Mouse (Mus musculus): Measurements from ENCODE around the gene Pkp4.

Pkp4 gene

GRCm38 (mm10) chr2:59160605-59160963, at the start of gene Pkp4, which contains the start of gene Ccdc148:
TSS of gene Pkp4 (plus strand) at chr2:59160850.
TSS of gene Ccdc148 (minus strand) at chr2:59160683.
- peak; percentile 98 for DNase-seq (ENCODE audit: low spot score)

GRCm38 (mm10) chr2:59129023-59129422, 31.6 kb upstream of the Pkp4 start:
- DNase-seq (ENCODE audit: low spot score) = no peak

- no peak for DNase-seq (ENCODE audit: low spot score)
Measured at GRCm38 (mm10) chr2:59129821-59130220, 30.8 kb upstream of the Pkp4 start.

GRCm38 (mm10) chr2:59131044-59131443, 29.6 kb upstream of the Pkp4 start:
- DNase-seq (ENCODE audit: low spot score) = no peak

- DNase-seq (ENCODE audit: low spot score) = no peak
Measured at GRCm38 (mm10) chr2:59155428-59155827, 5.2 kb upstream of the Pkp4 start.

- no peak for DNase-seq (ENCODE audit: low spot score)
Measured at GRCm38 (mm10) chr2:59158117-59158516, 2.5 kb upstream of the Pkp4 start.

DNA sequence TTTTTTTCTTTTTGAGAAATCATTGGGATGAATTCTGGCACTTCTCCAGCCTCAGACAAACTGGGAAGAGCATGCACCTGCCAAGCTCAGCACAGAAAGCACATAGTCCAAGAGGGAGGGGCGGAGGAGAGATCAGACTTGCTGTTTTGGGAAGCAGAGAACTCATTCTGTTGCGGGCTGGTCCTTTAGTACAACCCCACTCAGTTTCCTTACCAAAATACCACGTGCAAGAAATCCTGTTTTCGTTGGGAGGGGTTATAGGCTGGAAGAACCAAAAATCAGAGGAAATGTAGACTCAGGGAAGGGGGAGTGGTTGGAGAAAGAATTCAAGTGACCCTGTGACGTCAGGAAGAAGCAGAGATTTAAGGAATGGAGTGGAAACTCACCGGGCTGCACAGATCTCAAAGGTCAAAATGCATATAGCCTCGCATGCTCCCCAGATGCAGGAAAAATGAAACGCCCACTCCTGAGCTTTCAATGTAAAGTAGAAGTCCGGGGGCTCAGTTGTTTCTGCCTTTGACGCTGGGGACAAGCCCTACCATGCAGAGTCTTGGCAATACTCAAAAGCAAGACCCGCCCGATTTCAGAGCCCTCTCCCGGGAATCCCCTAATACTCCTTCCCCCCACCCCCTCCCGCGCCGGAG, 567 bp upstream of the Pkp4 start:
- peak; percentile 56 for DNase-seq (ENCODE audit: low spot score)

- no peak for DNase-seq (ENCODE audit: low spot score)
Measured at GRCm38 (mm10) chr2:59161021-59161440, 381 bp downstream of the Pkp4 start.

GRCm38 (mm10) chr2:59161441-59162284, 1.0 kb downstream of the Pkp4 start:
- peak; percentile 80 for DNase-seq (ENCODE audit: low spot score)

GRCm38 (mm10) chr2:59162285-59162600, 1.6 kb downstream of the Pkp4 start:
- DNase-seq (ENCODE audit: low spot score) = no peak

GRCm38 (mm10) chr2:59166976-59167375, 6.3 kb downstream of the Pkp4 start:
- DNase-seq (ENCODE audit: low spot score) = no peak

GRCm38 (mm10) chr2:59167830-59168229, 7.2 kb downstream of the Pkp4 start:
- DNase-seq (ENCODE audit: low spot score) = no peak

- no peak for DNase-seq (ENCODE audit: low spot score)
Measured at GRCm38 (mm10) chr2:59169572-59170207, 9.0 kb downstream of the Pkp4 start.

GRCm38 (mm10) chr2:59170208-59170589, 9.5 kb downstream of the Pkp4 start:
- no peak for DNase-seq (ENCODE audit: low spot score)

GRCm38 (mm10) chr2:59170593-59170992, 9.9 kb downstream of the Pkp4 start:
- no peak for DNase-seq (ENCODE audit: low spot score)

DNA sequence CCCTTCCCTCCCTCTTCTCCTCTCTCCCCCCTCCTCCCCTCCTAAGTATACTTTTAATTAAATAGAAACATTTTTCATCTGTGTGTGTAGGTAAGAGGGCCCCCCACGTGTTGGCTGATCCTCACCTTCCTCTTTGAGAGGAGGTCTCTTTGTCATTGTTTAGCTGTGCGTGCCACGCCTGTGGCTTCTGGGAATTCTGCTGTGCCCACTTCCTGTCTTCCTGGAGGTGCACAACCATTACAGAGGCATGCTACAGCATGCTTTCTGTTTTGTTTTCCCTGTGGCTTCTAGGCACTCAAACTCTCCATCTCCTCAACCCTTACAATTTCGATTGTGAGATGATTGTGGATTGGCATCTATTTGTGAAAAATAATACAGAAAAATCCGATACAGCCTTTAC, 10.9 kb downstream of the Pkp4 start:
- no peak for DNase-seq (ENCODE audit: low spot score)

DNA sequence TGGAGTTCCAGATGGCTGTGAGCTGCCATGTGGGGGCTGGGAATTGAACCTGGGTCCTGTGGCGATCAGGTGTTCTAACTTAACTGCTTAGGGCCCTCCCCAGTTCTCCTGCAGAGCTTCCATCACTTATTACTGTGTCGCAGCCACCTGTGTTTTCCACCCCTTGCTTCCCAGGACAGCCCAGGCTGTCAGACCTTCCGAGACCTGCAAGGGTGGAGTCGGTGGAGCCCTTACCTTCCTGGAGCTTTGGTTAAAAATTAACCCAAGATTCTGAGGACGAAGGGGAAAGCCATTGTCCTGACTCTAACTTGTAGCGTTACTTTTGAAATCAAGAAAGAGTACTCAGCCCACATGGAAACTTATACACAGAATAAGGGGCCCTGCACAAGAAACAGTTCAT, 15.3 kb downstream of the Pkp4 start:
- no peak for DNase-seq (ENCODE audit: low spot score)

DNA sequence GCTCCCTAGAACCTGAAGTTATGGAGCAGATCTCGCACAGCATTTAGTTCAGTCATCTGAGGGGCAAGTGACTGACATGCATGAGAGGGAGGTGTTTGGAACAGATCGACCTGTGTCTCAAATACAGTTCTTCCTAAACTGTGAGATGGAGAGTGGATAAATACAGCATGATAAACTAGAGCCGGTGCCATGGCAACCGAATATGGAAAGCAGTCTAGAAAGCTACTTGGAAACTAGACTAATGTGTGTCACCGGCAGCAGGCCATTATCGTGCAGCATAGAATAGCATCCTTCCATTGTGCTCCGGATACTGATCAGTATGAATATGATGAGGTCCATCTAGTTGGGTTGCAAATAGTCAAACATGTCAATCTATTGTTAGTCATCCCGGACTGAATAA, 17.5 kb downstream of the Pkp4 start:
- DNase-seq (ENCODE audit: low spot score) = no peak

DNA sequence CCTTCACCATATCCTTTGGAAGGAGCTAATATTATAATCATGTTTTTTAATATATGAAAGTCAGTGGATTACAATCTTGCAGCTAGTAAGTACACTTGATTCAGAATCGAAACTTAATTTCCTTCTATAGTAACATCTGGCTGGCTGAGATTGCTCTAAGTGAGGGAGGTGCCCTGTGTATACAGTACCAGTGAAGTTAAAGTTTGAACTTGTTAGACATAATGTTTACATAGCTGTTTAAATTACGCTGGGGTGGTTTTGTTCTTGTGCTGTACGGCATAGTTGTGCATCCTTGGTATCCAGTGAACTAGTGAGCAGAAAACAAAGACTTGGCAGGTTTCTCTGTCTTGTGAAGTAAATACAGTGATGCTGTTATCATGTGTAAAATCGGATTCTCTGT, 18.3 kb downstream of the Pkp4 start:
- no peak for DNase-seq (ENCODE audit: low spot score)

DNA sequence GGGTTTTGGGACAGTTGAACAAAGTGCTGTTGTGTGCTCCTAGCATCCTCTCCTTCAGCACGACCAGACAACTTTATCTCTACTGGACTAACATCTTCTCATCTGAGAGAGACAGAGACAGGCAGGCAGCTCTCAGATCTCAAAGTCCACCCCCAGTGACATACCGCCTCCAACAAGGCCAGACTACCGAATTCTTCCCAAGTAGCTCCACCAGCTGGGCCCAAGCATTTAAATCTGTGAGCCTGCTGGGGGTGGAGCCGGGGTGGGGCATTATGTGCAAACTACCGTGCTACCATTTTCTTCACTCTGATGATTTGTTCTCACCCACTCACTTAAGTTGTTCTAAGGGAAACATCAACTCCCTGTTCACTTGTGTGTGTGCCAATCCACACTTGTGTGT, 18.8 kb downstream of the Pkp4 start:
- no peak for DNase-seq (ENCODE audit: low spot score)

GRCm38 (mm10) chr2:59181321-59182113, 20.9 kb downstream of the Pkp4 start:
- DNase-seq (ENCODE audit: low spot score) = no peak

- no peak for DNase-seq (ENCODE audit: low spot score)
Measured at GRCm38 (mm10) chr2:59183541-59183940, 22.9 kb downstream of the Pkp4 start.
